Mouse (Mus musculus): ENCODE results near the gene Rnf114.

Gene Rnf114

GRCm38 (mm10) chr2:167565682-167566081, 73.2 kb downstream of the Rnf114 start:
- no peak for DNase-seq (ENCODE audit: low read depth)

All from c-Kit-positive CD71-negative TER-119-negative erythroid progenitor cells, embryonic 14.5 days (primary cell).